Comparison of ENCODE assay signal across 32 mouse cellular contexts in the genomic region with DNA sequence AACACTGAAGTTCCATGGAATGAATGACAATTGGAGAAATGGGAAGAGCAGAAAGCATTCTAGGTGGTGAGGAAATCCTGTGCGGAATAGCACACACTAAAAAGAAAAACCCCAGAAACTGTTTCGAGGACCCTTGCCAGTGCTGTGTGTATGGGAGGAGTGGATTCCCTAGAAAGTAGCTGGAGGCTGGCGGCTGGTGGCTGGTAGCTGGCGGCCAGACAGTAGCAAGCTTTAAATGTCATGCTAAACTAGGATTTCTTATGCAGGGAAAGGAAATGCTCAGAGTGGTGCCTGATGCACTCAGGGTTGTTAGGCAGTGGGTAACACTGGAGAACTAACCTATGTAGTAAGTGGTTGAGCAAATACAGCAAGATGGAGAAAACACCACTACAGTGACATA. TPM values are rescaled to one million over a fixed set of nuclear protein-coding genes. Genes with fewer than 3 reads are reported as not detected.
DNase-seq lines count a peak whose midpoint lies in the region; ATAC-seq and TF ChIP-seq lines count a peak whose summit lies in the region.
"Had no signal": no experiment of that assay in that cellular context is flagged by ENCODE, and none has a peak within 500 bp of the region (broad histone marks: within the 10 kb centered on the region; RNA-seq: fewer than 3 reads in every experiment).

No protein-coding gene starts in this region.

- H3K4me3 ChIP-seq in left cerebral cortex, adult 2 months = no peak overlapping the region
- H3K4me3 ChIP-seq: forebrain, embryonic 13.5 days; heart, embryonic 13.5 days; hindbrain, embryonic 10.5 days; hindbrain, embryonic 15.5 days; kidney, embryonic 15.5 days; limb, embryonic 12.5 days; liver, embryonic 15.5 days; megakaryocyte, embryonic 14.5 days; midbrain, embryonic 13.5 days; neural tube, embryonic 13.5 days had no signal

- intact Hi-C loops in left cerebral cortex, adult 2 months (cut with DNase I) = no loop called here
- intact Hi-C loops in left cerebral cortex, postnatal 25 days (cut with DNase I) = no loop called here

- H3K27ac ChIP-seq in left cerebral cortex, adult 2 months = 0 out of 2 replicates have a peak overlapping the region, but pooled peaks have one; percentile 13
- H3K27ac ChIP-seq: forebrain, embryonic 13.5 days; heart, embryonic 13.5 days; hindbrain, embryonic 10.5 days; hindbrain, embryonic 15.5 days; kidney, embryonic 15.5 days; limb, embryonic 12.5 days; liver, embryonic 15.5 days; midbrain, embryonic 13.5 days; neural tube, embryonic 13.5 days had no signal

- peak; percentile 18 to 37 for DNase-seq in left cerebral cortex, adult 2 months (ENCODE audit: extremely low spot score in 1 of 2, low spot score in 2 of 2)
- no peak for DNase-seq in left cerebral cortex, adult 11 months (ENCODE audit: low spot score)
- peak; percentile 40 to 88 for DNase-seq in left cerebral cortex, postnatal 25 days (ENCODE audit: low spot score in 2 of 2)
- DNase-seq in right cerebral cortex, postnatal 14 days = peak; percentile 32
- no peak for DNase-seq in kidney, postnatal 25 days
- no peak for DNase-seq in adrenal gland, adult 18-20 months (ENCODE audit: low spot score in 2 of 2)
- DNase-seq in kidney, postnatal 14 days = no peak
- DNase-seq: adrenal gland, postnatal 14 days; cerebellum, adult 11-12 months; cerebellum, adult 9-11 months; heart, postnatal 14 days; kidney, adult 11 months; kidney, postnatal 4 days; layer of hippocampus, postnatal 36 days; lung, embryonic 14.5 days; lung, postnatal 14 days; thymus, postnatal 14 days had no signal

- TF ChIP-seq CTCF in left cerebral cortex, adult 2 months (IDR thresholded peaks at IDR 0.05) = no peak

- no peak for ATAC-seq in megakaryocyte, adult 5-6 weeks (ENCODE audit: poor library complexity, severe bottlenecking)
- ATAC-seq: forebrain, embryonic 13.5 days; inflammation-experienced regulatory T-cells, adult 6 months; midbrain, embryonic 13.5 days; Patski had no signal

RNA-seq across cellular contexts. Expression of a gene that starts 21.4 kb away (rescaled TPM):
- total RNA-seq in left cerebral cortex, adult 2 months (2021) = 100 to 1,000 TPM; 102 to 103 TPM
- total RNA-seq in left cerebral cortex, postnatal 25 days (2021) = 10 to 100 TPM; 87.6 to 94.1 TPM
- 10 to 100 TPM in 1 of 2 experiments, 1 to 10 TPM in 1; 8.6 to 15.4 TPM for total RNA-seq in adrenal gland, adult 18-20 months (2021)
- 0.14 TPM in 1 of 2 replicates, not detected in the other for total RNA-seq in megakaryocyte, adult 5-6 weeks (2015)
- total RNA-seq in megakaryocyte, adult 5-6 weeks (2017) = 0.04 and 0.15 TPM in 2 replicates
- total RNA-seq: common myeloid progenitor, adult 5-6 weeks; MEL had no signal

Comparison
In these comparisons a context has a peak if more than half of its experiments do, and no peak if none do; other contexts are left out.
1. DNase-seq: peak in left cerebral cortex, adult 2 months (2 of 2), left cerebral cortex, postnatal 25 days (2 of 2) and right cerebral cortex, postnatal 14 days (single experiment); none in left cerebral cortex, adult 11 months (single experiment), kidney, postnatal 25 days (0 of 2), adrenal gland, adult 18-20 months (0 of 2) and kidney, postnatal 14 days (single experiment).
2. RNA of a gene that starts 21.4 kb away (total RNA-seq): 102 to 103 TPM in left cerebral cortex, adult 2 months, 87.6 to 94.1 TPM in left cerebral cortex, postnatal 25 days and 8.6 to 15.4 TPM in adrenal gland, adult 18-20 months; 0.04 to 0.15 TPM in megakaryocyte, adult 5-6 weeks; every median in the first group is over 4 times any median in the second.